Mouse (Mus musculus): ENCODE data around the gene Med6. TPM values are rescaled to one million over a fixed set of nuclear protein-coding genes. Genes with fewer than 3 reads are reported as not detected.

The Med6 gene
- 57.3 TPM for polyA plus RNA-seq (2014; fragmentation: Illumina TruSeq; extraction: RNeasy Lipid Tissue Mini Kit (QIAGEN cat#74804); ENCODE audit: low read depth, low replicate concordance)

GRCm38 (mm10) chr12:81594902-81595671 lies at the start of gene Med6:
TSS of gene Med6 (minus strand) at chr12:81595008.

GRCm38 (mm10) chr12:81630915-81631660 lies 36.3 kb upstream of the Med6 start, which contains the start of gene Ttc9:
TSS of gene Ttc9 (plus strand) at chr12:81631249.

GRCm38 (mm10) chr12:81568374-81568773 lies 26.4 kb downstream of the Med6 start, which contains the start of gene Adam21:
TSS of gene Adam21 (minus strand) at chr12:81568474.

GRCm38 (mm10) chr12:81532316-81533028 lies 62.3 kb downstream of the Med6 start, which contains the start of the genes Gm20498 and Synj2bp:
TSS of gene Gm20498 (minus strand) at chr12:81532905.
TSS of gene Synj2bp (minus strand) at chr12:81532911.

Other genes with a start within 250 kb of the Med6 start
- gene Gm4787, start 215.5 kb downstream of the Med6 start, polyA plus RNA-seq (2014; fragmentation: Illumina TruSeq; extraction: RNeasy Lipid Tissue Mini Kit (QIAGEN cat#74804); ENCODE audit: low read depth, low replicate concordance): 393 TPM
- 110 TPM for gene Adam4, start 173.1 kb downstream of the Med6 start, polyA plus RNA-seq (2014; fragmentation: Illumina TruSeq; extraction: RNeasy Lipid Tissue Mini Kit (QIAGEN cat#74804); ENCODE audit: low read depth, low replicate concordance)
- gene Cox16, start 109.9 kb downstream of the Med6 start, polyA plus RNA-seq (2014; fragmentation: Illumina TruSeq; extraction: RNeasy Lipid Tissue Mini Kit (QIAGEN cat#74804); ENCODE audit: low read depth, low replicate concordance): 256 TPM
- gene Gm20498, start 62.1 kb downstream of the Med6 start, polyA plus RNA-seq (2014; fragmentation: Illumina TruSeq; extraction: RNeasy Lipid Tissue Mini Kit (QIAGEN cat#74804); ENCODE audit: low read depth, low replicate concordance): 10.8 TPM
- gene Synj2bp, start 62.1 kb downstream of the Med6 start, polyA plus RNA-seq (2014; fragmentation: Illumina TruSeq; extraction: RNeasy Lipid Tissue Mini Kit (QIAGEN cat#74804); ENCODE audit: low read depth, low replicate concordance): 73.0 TPM
- gene Adam21, start 26.5 kb downstream of the Med6 start, polyA plus RNA-seq (2014; fragmentation: Illumina TruSeq; extraction: RNeasy Lipid Tissue Mini Kit (QIAGEN cat#74804); ENCODE audit: low read depth, low replicate concordance): 55.0 TPM
- gene Ttc9, start 36.2 kb upstream of the Med6 start, polyA plus RNA-seq (2014; fragmentation: Illumina TruSeq; extraction: RNeasy Lipid Tissue Mini Kit (QIAGEN cat#74804); ENCODE audit: low read depth, low replicate concordance): 16.9 TPM
- gene Map3k9, start 186.2 kb upstream of the Med6 start, polyA plus RNA-seq (2014; fragmentation: Illumina TruSeq; extraction: RNeasy Lipid Tissue Mini Kit (QIAGEN cat#74804); ENCODE audit: low read depth, low replicate concordance): 0.31 TPM